Mouse (Mus musculus) forebrain, postnatal 0 days (tissue): Measurements from ENCODE around the gene Pde5a. TPM values are rescaled to one million over a fixed set of nuclear protein-coding genes. Genes with fewer than 3 reads are reported as not detected.

Experiments used
- ATAC-seq: fragments of 200-750 bp; cut with Nextera tagmentation; 2 replicates; pipeline ENCODE4 v1.8.0; 2017; ENCODE audit warnings: mild to moderate bottlenecking, moderate library complexity
- DNase-seq: peaks from one replicate; pipeline ENCODE4 v3.0.0-alpha.2; 2015
- H3K27ac ChIP-seq: fragments of 300-500 bp; sonication (generic); 2 replicates; pipeline ENCODE4 v1.5.1; 2014; ENCODE audit warnings: low read depth, mild to moderate bottlenecking, antibody characterized with exemption, low read length, moderate library complexity, mixed read lengths
- H3K27me3 ChIP-seq: fragments of 300-500 bp; sonication (generic); 2 replicates; pipeline ENCODE4 v1.6.1; 2014; ENCODE audit warnings: mild to moderate bottlenecking, low read length, mixed read lengths; ENCODE audit not compliant: insufficient read depth
- H3K36me3 ChIP-seq: fragments of 300-500 bp; sonication (generic); 2 replicates; pipeline ENCODE4 v1.6.1; 2014; ENCODE audit warnings: mild to moderate bottlenecking, moderate library complexity; ENCODE audit not compliant: insufficient read depth
- H3K4me1 ChIP-seq: fragments of 300-500 bp; sonication (generic); 2 replicates; pipeline ENCODE4 v1.6.1; 2014; ENCODE audit warnings: antibody characterized with exemption; ENCODE audit not compliant: insufficient read depth
- H3K4me2 ChIP-seq: fragments of 300-500 bp; sonication (generic); 2 replicates; pipeline ENCODE4 v1.6.1; 2014; ENCODE audit warnings: low read depth, mild to moderate bottlenecking, moderate library complexity
- H3K4me3 ChIP-seq: fragments of 300-500 bp; sonication (generic); 2 replicates; pipeline ENCODE4 v1.5.1; 2014; ENCODE audit warnings: low read depth, low read length, mixed read lengths
- H3K9ac ChIP-seq: fragments of 300-500 bp; sonication (generic); 2 replicates; pipeline ENCODE4 v1.6.1; 2014; ENCODE audit warnings: mild to moderate bottlenecking
- H3K9me3 ChIP-seq: fragments of 300-500 bp; sonication (generic); 2 replicates; pipeline ENCODE4 v1.6.1; 2016; ENCODE audit warnings: low read length
- CTCF ChIP-seq: sonication (generic); IDR thresholded peaks from 2 replicates; pipeline ENCODE4 v1.5.1; 2016; ENCODE audit warnings: antibody characterized with exemption, control low read depth, low read depth
- WGBS: fragments of 180-500 bp; shearing (Covaris S2); extraction: QIAGEN DNeasy Blood & Tissue Kit; methylation state at CpG from one replicate; pipeline ENCODE4 v1.1.7; 2014; 5-methylcytosine and 5-hydroxymethylcytosine counted together
- polyA plus RNA-seq: library from polyadenylated mRNA; unstranded; fragments of >200 nt; fragmentation: Nextera tagmentation; extraction: Ambion mirVana; gene quantifications from 2 replicates; pipeline ENCODE4 v1.2.1, GENCODE M21; 2015
- total RNA-seq: library from RNA; depleted of rRNA; stranded (reverse); fragments of >200 nt; gene quantifications from 2 replicates; pipeline ENCODE4 v1.2.3, GENCODE M21; 2014

The Pde5a gene
- total and polyA plus RNA-seq, 2 experiments from 2014 or later, result 1.4 to 8.7 TPM

DNA sequence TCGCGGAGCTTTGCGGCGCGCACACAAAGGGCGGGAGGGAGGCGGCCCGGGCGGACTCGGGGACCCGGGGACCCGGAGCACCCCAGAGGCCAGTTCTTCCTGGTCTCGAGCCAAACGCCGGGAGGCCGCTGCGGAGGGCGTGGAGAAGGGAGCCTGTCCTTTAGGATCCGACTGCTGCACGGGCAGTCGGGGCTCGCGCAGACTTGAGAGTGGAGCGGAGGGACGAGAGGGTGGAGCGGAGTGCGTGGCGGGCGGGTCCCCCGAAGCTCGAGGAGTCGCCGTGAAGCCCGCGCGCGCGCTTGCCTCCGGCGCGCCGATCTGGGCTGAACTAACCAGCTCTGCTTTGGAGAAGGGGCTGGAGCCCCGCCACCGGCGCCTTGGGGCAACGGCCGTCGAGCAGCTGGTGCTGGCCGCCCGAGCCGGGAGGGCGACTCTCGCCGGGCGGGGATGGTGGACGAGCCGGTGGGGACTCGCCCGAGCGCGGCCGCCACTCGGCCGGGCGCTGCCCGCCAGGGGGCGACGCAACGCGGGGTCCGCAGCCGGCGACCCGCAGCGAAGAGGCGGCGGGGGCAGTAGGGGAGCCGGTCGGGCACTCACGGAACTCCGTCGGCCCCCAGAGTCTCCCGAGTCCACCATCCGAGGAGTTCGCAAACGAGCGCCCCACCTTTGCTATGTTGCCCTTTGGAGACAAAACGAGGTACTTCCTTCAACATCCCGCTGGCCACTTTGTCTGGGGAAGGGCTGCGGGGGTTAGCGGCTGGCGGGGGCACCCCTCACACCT is 1.4 kb downstream of the Pde5a start:
- Histone ChIP-seq H3K4me1 (no peaks in the 10 kb centered on the region), H3K9me3 (no peaks in the 10 kb centered on the region), H3K27ac (peak overlapping the region; percentile 88), H3K4me2 (peak overlapping the region; percentile 91), H3K9ac (peak overlapping the region; percentile 76), H3K4me3 (peak overlapping the region; percentile 79), H3K27me3 (no peaks in the 10 kb centered on the region), H3K36me3 (no peaks in the 10 kb centered on the region)
- WGBS, result 1% methylated on average over 80 of the region's 92 CpGs
- peak; percentile 81 for ATAC-seq
- DNase-seq, result peak; percentile 71
- peak; percentile 57 for TF ChIP-seq CTCF

DNA sequence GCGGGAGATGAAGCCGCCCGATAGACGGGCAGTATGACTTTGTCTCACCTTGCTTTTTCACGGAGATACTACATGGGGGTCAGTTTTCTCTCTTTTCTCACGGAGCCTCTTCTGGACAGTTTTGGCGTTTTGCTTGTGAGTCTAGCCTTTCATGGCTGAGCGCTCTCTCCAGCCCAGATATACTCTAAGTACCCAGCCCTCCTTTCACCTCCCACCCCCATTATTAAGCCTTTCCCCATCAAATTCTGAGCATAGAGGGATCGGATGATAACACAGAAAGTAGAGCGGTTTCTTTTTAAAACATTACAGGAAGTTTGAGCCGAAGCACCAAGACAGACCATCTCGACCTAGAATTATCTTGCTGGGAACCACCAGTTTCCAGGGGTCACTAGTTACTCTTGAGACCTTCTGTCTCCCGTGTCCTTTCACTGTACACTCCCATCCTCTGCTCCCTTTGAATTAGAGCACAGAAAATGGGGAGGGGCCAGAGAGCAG is 2.0 kb downstream of the Pde5a start:
- peak; percentile 19 for DNase-seq
- WGBS, result 2% methylated on average over 13 of the region's 13 CpGs
- Histone ChIP-seq H3K4me2 (peak overlapping the region; percentile 91), H3K4me3 (peak overlapping the region; percentile 79), H3K27me3 (no peaks in the 10 kb centered on the region), H3K9me3 (no peaks in the 10 kb centered on the region), H3K36me3 (no peaks in the 10 kb centered on the region), H3K4me1 (no peaks in the 10 kb centered on the region), H3K9ac (peak overlapping the region; percentile 76), H3K27ac (0 out of 2 replicates have a peak overlapping the region, but pooled peaks have one; percentile 88)
- TF ChIP-seq CTCF, result no peak
- ATAC-seq, result no peak

DNA sequence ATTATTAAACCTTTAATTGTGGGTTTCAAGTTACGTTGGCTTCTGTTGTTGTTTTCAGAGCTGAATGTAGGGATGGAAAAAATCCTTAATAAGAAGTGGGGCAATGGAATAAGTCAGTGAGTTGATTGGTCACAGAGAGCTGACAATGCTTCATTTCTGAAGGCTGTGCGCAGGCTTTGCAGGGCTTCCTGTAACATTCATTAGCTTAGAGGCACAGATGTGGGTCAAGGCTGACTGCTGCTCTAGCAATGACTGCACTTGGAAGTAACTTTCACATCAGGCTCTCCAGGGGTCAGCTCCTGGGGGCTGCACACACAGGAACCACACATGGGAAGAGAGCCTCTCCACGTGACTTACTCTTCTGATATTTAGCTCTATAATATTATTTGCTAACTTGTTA is 5.1 kb downstream of the Pde5a start:
- no peak overlapping the region for H3K4me3 ChIP-seq
- no peak for DNase-seq
- H3K4me1 ChIP-seq, result no peaks in the 10 kb centered on the region
- H3K27me3 ChIP-seq, result no peaks in the 10 kb centered on the region
- no peak overlapping the region for H3K27ac ChIP-seq
- H3K9me3 ChIP-seq, result no peaks in the 10 kb centered on the region
- TF ChIP-seq CTCF, result no peak
- no peaks in the 10 kb centered on the region for H3K36me3 ChIP-seq
- 72% methylated on average over 3 of the region's 3 CpGs for WGBS
- H3K4me2 ChIP-seq, result no peak overlapping the region
- no peak for ATAC-seq
- H3K9ac ChIP-seq, result no peak overlapping the region

DNA sequence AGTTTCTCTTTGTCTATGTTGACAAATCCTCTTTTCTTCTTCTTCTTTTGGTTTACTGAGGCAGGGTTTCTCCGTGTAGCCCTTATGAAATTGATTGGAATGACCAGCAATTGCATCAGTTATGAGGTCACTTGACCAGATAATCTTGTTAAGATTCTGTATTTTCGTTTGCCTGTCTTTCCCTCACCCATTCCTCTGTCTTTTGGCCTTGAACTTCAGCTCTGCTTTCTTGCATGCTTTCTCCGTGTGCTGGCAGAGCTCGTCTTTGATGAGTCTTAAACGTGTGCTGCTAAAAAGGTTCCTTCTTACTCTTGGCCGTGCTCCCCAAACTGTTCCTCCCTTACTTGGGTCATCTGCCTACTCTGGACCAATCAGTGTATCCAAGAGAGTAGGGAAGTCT is 5.6 kb downstream of the Pde5a start:
- H3K27me3 ChIP-seq, result no peaks in the 10 kb centered on the region
- H3K36me3 ChIP-seq, result no peaks in the 10 kb centered on the region
- TF ChIP-seq CTCF, result no peak
- no peak overlapping the region for H3K9ac ChIP-seq
- H3K4me3 ChIP-seq, result no peak overlapping the region
- no peaks in the 10 kb centered on the region for H3K4me1 ChIP-seq
- H3K9me3 ChIP-seq, result no peaks in the 10 kb centered on the region
- H3K27ac ChIP-seq, result no peak overlapping the region
- WGBS, result 73% methylated on average over 6 of the region's 6 CpGs
- no peak for DNase-seq
- ATAC-seq, result no peak
- H3K4me2 ChIP-seq, result no peak overlapping the region

DNA sequence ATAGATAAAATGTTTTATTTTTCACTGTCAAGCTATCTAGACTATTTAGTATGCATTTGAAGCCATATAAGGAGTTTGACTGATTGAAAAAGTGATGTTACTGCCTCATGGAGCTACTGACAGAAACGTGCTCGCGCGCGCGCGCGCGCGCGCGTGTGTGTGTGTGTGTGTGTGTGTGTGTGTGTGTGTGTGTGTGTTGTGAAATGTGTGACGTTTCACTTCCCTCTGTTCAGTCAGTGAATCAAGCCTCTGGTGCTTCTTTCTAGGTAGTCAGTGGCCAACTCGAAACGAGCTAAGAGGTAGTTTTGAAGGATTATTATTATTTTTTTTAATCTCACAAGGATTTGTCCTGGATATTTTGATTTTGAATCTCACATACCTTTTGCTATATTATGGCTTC is 10.7 kb downstream of the Pde5a start:
- ATAC-seq (no peak), DNase-seq (no peak)
- H3K4me1 ChIP-seq, result no peaks in the 10 kb centered on the region
- no peaks in the 10 kb centered on the region for H3K9me3 ChIP-seq
- 99% methylated on average over 15 of the region's 15 CpGs for WGBS
- H3K4me3 ChIP-seq, result no peak overlapping the region
- no peaks in the 10 kb centered on the region for H3K27me3 ChIP-seq
- H3K27ac ChIP-seq, result no peak overlapping the region
- H3K4me2 ChIP-seq, result no peak overlapping the region
- no peak overlapping the region for H3K9ac ChIP-seq
- TF ChIP-seq CTCF, result no peak
- H3K36me3 ChIP-seq, result no peaks in the 10 kb centered on the region

DNA sequence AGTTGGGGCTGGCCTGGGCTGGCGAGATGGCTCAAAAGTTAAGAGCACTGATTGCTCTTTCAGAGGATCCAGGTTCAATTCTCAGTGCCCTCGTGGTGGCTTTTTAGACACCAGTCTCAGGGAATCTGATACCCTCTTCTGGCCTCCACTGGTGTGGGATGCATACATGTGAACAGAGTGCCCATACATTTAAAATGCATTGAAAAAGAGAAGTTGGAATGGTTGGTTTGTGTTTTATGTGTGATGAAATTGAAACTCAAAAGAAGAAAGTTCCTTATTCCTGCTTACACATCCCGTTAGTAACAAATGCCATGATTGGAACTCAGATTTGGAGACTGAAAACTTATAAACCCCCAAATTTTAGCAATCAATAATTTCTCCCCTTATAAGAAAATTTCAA is 15.5 kb downstream of the Pde5a start:
- Histone ChIP-seq H3K4me2 (no peak overlapping the region), H3K27me3 (no peaks in the 10 kb centered on the region), H3K9ac (no peak overlapping the region), H3K4me3 (no peak overlapping the region), H3K9me3 (0 out of 2 replicates have a peak, but pooled peaks cover 5% of the 10 kb centered on the region), H3K4me1 (no peaks in the 10 kb centered on the region), H3K36me3 (no peaks in the 10 kb centered on the region), H3K27ac (no peak overlapping the region)
- 93% methylated on average over 3 of the region's 3 CpGs for WGBS
- DNase-seq (no peak), ATAC-seq (no peak)
- no peak for TF ChIP-seq CTCF

DNA sequence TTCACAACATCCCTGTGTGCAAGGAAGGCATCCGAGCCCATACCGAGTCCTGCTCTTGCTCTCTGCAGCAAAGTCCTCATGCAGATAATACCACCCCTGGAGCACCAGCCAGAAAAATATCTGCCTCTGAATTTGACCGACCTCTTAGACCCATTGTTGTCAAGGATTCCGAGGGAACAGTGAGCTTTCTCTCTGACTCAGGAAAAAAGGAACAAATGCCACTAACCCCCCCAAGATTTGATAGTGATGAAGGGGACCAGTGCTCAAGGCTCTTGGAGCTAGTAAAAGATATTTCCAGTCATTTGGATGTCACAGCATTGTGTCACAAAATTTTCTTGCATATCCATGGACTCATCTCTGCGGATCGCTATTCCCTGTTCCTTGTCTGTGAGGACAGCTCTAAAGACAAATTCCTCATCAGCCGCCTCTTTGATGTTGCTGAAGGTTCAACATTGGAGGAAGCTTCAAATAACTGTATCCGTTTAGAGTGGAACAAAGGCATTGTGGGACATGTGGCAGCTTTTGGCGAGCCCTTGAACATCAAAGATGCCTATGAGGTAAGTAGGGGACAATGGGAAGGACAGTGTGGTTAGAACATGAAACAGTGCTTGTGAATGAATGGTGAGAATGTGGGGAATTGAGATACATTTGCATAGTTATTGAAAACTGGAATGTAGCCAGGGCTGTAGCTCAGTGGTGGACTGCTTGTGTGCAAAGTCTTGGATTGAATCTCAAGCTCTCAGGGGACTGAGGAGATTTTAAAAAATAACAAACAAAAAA is 19.4 kb downstream of the Pde5a start:
- 70% methylated on average over 9 of the region's 9 CpGs for WGBS
- Histone ChIP-seq H3K4me2 (no peak overlapping the region), H3K9me3 (0 out of 2 replicates have a peak, but pooled peaks cover 5% of the 10 kb centered on the region), H3K4me3 (no peak overlapping the region), H3K4me1 (no peaks in the 10 kb centered on the region), H3K27ac (no peak overlapping the region), H3K9ac (no peak overlapping the region), H3K27me3 (no peaks in the 10 kb centered on the region), H3K36me3 (no peaks in the 10 kb centered on the region)
- no peak for TF ChIP-seq CTCF
- no peak for ATAC-seq
- DNase-seq, result no peak
